Mouse (Mus musculus) myocyte (in vitro differentiated cells): Measurements from ENCODE around the gene Tnr.

ENCODE experiments used
- E2F4 ChIP-seq: IDR thresholded peaks from one replicate; pipeline ENCODE4 v1.6.1; 2011; ENCODE audit warnings: mild to moderate bottlenecking, control low read depth, moderate library complexity; ENCODE audit not compliant: insufficient read depth
- MAX ChIP-seq: IDR thresholded peaks from one replicate; pipeline ENCODE4 v1.6.1; 2011; ENCODE audit warnings: low read depth, mild to moderate bottlenecking, control low read depth
- MYOD1 ChIP-seq, 3 experiments: IDR thresholded peaks; one replicate each; pipeline ENCODE4 v1.6.1; 2011; ENCODE audit warnings: control low read depth in 2 of 3, low read depth in 2 of 3, mild to moderate bottlenecking in 2 of 3, moderate library complexity in 1 of 3; ENCODE audit not compliant: insufficient read length in 2 of 3, control insufficient read depth in 1 of 3
- MYOG ChIP-seq, 3 experiments: IDR thresholded peaks; one replicate each; pipeline ENCODE4 v1.6.1; 2011; ENCODE audit warnings: control low read depth in 2 of 3, low read depth in 2 of 3, mild to moderate bottlenecking in 2 of 3; ENCODE audit not compliant: insufficient read length in 2 of 3, control insufficient read depth in 1 of 3, insufficient read depth in 1 of 3
- POLR2A ChIP-seq: IDR thresholded peaks from one replicate; pipeline ENCODE4 v1.6.1; 2011; ENCODE audit warnings: low read depth, mild to moderate bottlenecking, control low read depth, moderate library complexity; ENCODE audit not compliant: insufficient read length
- POLR2AphosphoS2 ChIP-seq: IDR thresholded peaks from one replicate; pipeline ENCODE4 v1.6.1; 2011; ENCODE audit warnings: low read depth, control low read depth; ENCODE audit not compliant: insufficient read length
- REST ChIP-seq: IDR thresholded peaks from one replicate; pipeline ENCODE4 v1.6.1; 2011; ENCODE audit warnings: mild to moderate bottlenecking, control low read depth, moderate library complexity; ENCODE audit not compliant: insufficient read depth, insufficient read length
- TCF12 ChIP-seq: IDR thresholded peaks from one replicate; pipeline ENCODE4 v1.6.1; 2011; ENCODE audit warnings: mild to moderate bottlenecking, control low read depth; ENCODE audit not compliant: poor library complexity, insufficient read depth, severe bottlenecking
- USF1 ChIP-seq: IDR thresholded peaks from one replicate; pipeline ENCODE4 v1.6.1; 2011; ENCODE audit warnings: low read depth, mild to moderate bottlenecking, control low read depth, moderate library complexity

GRCm38 (mm10) chr1:159489853-159490435, 33.6 kb upstream of the Tnr start:
- TF ChIP-seq MAX (no peak), POLR2A (no peak), TCF12 (no peak), USF1 (peak; percentile 72), E2F4 (no peak), MYOD1 (IDR thresholded peaks at IDR 0.05; ENCODE audit: control insufficient read depth in 1 of 3, insufficient read length in 2 of 3, low read depth in 2 of 3) (no peak), POLR2AphosphoS2 (no peak), MYOG (IDR thresholded peaks at IDR 0.05; ENCODE audit: control insufficient read depth in 1 of 3, insufficient read depth in 1 of 3, insufficient read length in 2 of 3, low read depth in 2 of 3) (no peak), REST (no peak)
